Comparison of ENCODE assay signal across 11 mouse cellular contexts in genomic region chr12:24762253-24762652, GRCm38 (mm10). TPM values are rescaled to one million over a fixed set of nuclear protein-coding genes. Genes with fewer than 3 reads are reported as not detected.
A peak's percentile ranks its signal among the peaks of the same experiment; 100 is the strongest.
DNase-seq lines count a peak whose midpoint lies in the region; ATAC-seq lines count a peak whose summit lies in the region.
"Had no signal": no experiment of that assay in that cellular context is flagged by ENCODE, and none has a peak within 500 bp of the region (broad histone marks: within the 10 kb centered on the region; RNA-seq: fewer than 3 reads in every experiment).

No protein-coding gene starts in this region.

- peak; percentile 33 to 46 for DNase-seq in kidney, postnatal 4 days
- no peak for DNase-seq in kidney, postnatal 10 days
- DNase-seq in embryo, embryonic 11 days: peak; percentile 57
- peak; percentile 69 for DNase-seq in forelimb bud, embryonic 11.5 days (ENCODE audit: low read depth, low spot score)
- DNase-seq in naive thymus-derived CD4-positive, alpha-beta T cell, adult 2 months (ENCODE audit: low read depth): peak; percentile 5
- no peak for DNase-seq in ovary, postnatal 10 days (ENCODE audit: low spot score)
- DNase-seq: cerebellum, adult 9-11 months; lung, postnatal 36 days; thymus, postnatal 36 days had no signal

- no peaks in the 10 kb centered on the region for H3K9me3 ChIP-seq in midbrain, embryonic 15.5 days
- H3K9me3 ChIP-seq: forebrain, embryonic 15.5 days had no signal

- no peak overlapping the region for H3K9ac ChIP-seq in midbrain, embryonic 15.5 days
- H3K9ac ChIP-seq: forebrain, embryonic 15.5 days had no signal

- no peak overlapping the region for H3K27ac ChIP-seq in midbrain, embryonic 15.5 days
- H3K27ac ChIP-seq: forebrain, embryonic 15.5 days had no signal

- H3K36me3 ChIP-seq in midbrain, embryonic 15.5 days (replicated peaks): no peaks in the 10 kb centered on the region
- H3K36me3 ChIP-seq: forebrain, embryonic 15.5 days had no signal

- ATAC-seq in midbrain, embryonic 15.5 days (replicated peaks): no peak
- ATAC-seq: forebrain, embryonic 15.5 days had no signal

- H3K4me3 ChIP-seq in midbrain, embryonic 15.5 days: no peak overlapping the region
- H3K4me3 ChIP-seq: forebrain, embryonic 15.5 days had no signal

- peaks cover 8% of the 10 kb centered on the region for H3K4me1 ChIP-seq in midbrain, embryonic 15.5 days

- 2% methylated on average over 3 of the region's 3 CpGs for WGBS in midbrain, embryonic 15.5 days

- no peak overlapping the region for H3K4me2 ChIP-seq in midbrain, embryonic 15.5 days
- H3K4me2 ChIP-seq: forebrain, embryonic 15.5 days had no signal

- no peaks in the 10 kb centered on the region for H3K27me3 ChIP-seq in midbrain, embryonic 15.5 days (replicated peaks)
- H3K27me3 ChIP-seq: forebrain, embryonic 15.5 days had no signal

RNA-seq across cellular contexts. Expression of gene Rrm2, which starts 54.2 kb away (rescaled TPM):
- 46.2 and 48.6 TPM in 2 replicates for polyA plus RNA-seq in midbrain, embryonic 15.5 days (2015; fragmentation: Nextera tagmentation; extraction: Ambion mirVana)

Comparison
In these comparisons a context has a peak if more than half of its experiments do, and no peak if none do; other contexts are left out.
1. DNase-seq: peak in kidney, postnatal 4 days (2 of 2), embryo, embryonic 11 days (single experiment), forelimb bud, embryonic 11.5 days (single experiment) and naive thymus-derived CD4-positive, alpha-beta T cell, adult 2 months (single experiment); none in kidney, postnatal 10 days (single experiment) and ovary, postnatal 10 days (single experiment).